Mouse (Mus musculus): ENCODE results near the gene Rsc1a1.
A peak's percentile ranks its signal among the peaks of the same experiment; 100 is the strongest.

Rsc1a1 gene

GRCm38 (mm10) chr4:141688505-141688904 is 3.1 kb upstream of the Rsc1a1 start:
- no peak for DNase-seq

- no peak for DNase-seq
Observed at GRCm38 (mm10) chr4:141686525-141686924, 1.1 kb upstream of the Rsc1a1 start.

- DNase-seq = no peak
Observed at GRCm38 (mm10) chr4:141686093-141686492, 694 bp upstream of the Rsc1a1 start.

GRCm38 (mm10) chr4:141682706-141683230 is 2.6 kb downstream of the Rsc1a1 start:
- DNase-seq = no peak

GRCm38 (mm10) chr4:141681767-141682166 is 3.6 kb downstream of the Rsc1a1 start:
- DNase-seq = no peak

- no peak for DNase-seq
Observed at GRCm38 (mm10) chr4:141680892-141681291, 4.5 kb downstream of the Rsc1a1 start.

- no peak for DNase-seq
Observed at GRCm38 (mm10) chr4:141679016-141679415, 6.4 kb downstream of the Rsc1a1 start.

- no peak for DNase-seq
Observed at GRCm38 (mm10) chr4:141676462-141676979, 8.9 kb downstream of the Rsc1a1 start.

- no peak for DNase-seq
Observed at GRCm38 (mm10) chr4:141672325-141672724, 13.1 kb downstream of the Rsc1a1 start.

- DNase-seq = no peak
Observed at GRCm38 (mm10) chr4:141671389-141671788, 14.0 kb downstream of the Rsc1a1 start.

- DNase-seq = no peak
Observed at GRCm38 (mm10) chr4:141669898-141670712, 15.3 kb downstream of the Rsc1a1 start.

GRCm38 (mm10) chr4:141664799-141665198 is 20.6 kb downstream of the Rsc1a1 start, which contains the start of gene Plekhm2:
Gene Plekhm2, minus strand, starts transcription at chr4:141664899.
- no peak for DNase-seq

GRCm38 (mm10) chr4:141664011-141664745 is 21.2 kb downstream of the Rsc1a1 start:
- peak; percentile 72 for DNase-seq

- DNase-seq = no peak
Observed at GRCm38 (mm10) chr4:141663122-141663931, 22.1 kb downstream of the Rsc1a1 start.

- DNase-seq = no peak
Observed at GRCm38 (mm10) chr4:141660884-141661283, 24.5 kb downstream of the Rsc1a1 start.

GRCm38 (mm10) chr4:141659739-141660138 is 25.7 kb downstream of the Rsc1a1 start:
- no peak for DNase-seq

GRCm38 (mm10) chr4:141658846-141659484 is 26.4 kb downstream of the Rsc1a1 start:
- no peak for DNase-seq

GRCm38 (mm10) chr4:141656932-141657331 is 28.5 kb downstream of the Rsc1a1 start:
- DNase-seq = no peak

- no peak for DNase-seq
Observed at GRCm38 (mm10) chr4:141655908-141656608, 29.3 kb downstream of the Rsc1a1 start.

GRCm38 (mm10) chr4:141654509-141654908 is 30.9 kb downstream of the Rsc1a1 start:
- DNase-seq = no peak

GRCm38 (mm10) chr4:141653813-141654212 is 31.6 kb downstream of the Rsc1a1 start:
- DNase-seq = no peak

All from right cerebral cortex, postnatal 14 days (tissue).